Mouse (Mus musculus) heart, embryonic 16.5 days (tissue): ENCODE results near the gene Slc16a10. TPM values are rescaled to one million over a fixed set of nuclear protein-coding genes. Genes with fewer than 3 reads are reported as not detected.
A peak's percentile ranks its signal among the peaks of the same experiment; 100 is the strongest.

Experiments used
- ATAC-seq: fragments of 200-750 bp; cut with Nextera tagmentation; replicated peaks from 2 replicates; pipeline ENCODE4 v1.8.0; 2017; ENCODE audit warnings: moderate number of reproducible peaks; ENCODE audit not compliant: insufficient read depth, low FRiP score; ENCODE audit errors: extremely low read depth
- H3K27ac ChIP-seq: fragments of 300-500 bp; sonication (generic); 2 replicates; pipeline ENCODE4 v1.5.1; 2014; ENCODE audit warnings: mild to moderate bottlenecking, low read length, control low read depth, moderate library complexity
- H3K27me3 ChIP-seq: fragments of 300-500 bp; sonication (generic); 2 replicates; pipeline ENCODE4 v1.6.1; 2014; ENCODE audit warnings: low read length, mixed read lengths; ENCODE audit not compliant: control insufficient read depth, insufficient read depth
- H3K36me3 ChIP-seq: fragments of 300-500 bp; sonication (generic); 2 replicates; pipeline ENCODE4 v1.6.1; 2014; ENCODE audit not compliant: control insufficient read depth, insufficient read depth
- H3K4me1 ChIP-seq: fragments of 300-500 bp; sonication (generic); 2 replicates; pipeline ENCODE4 v1.6.1; 2014; ENCODE audit warnings: low read length, mixed read lengths; ENCODE audit not compliant: control insufficient read depth, insufficient read depth
- H3K4me2 ChIP-seq: fragments of 300-500 bp; sonication (generic); 2 replicates; pipeline ENCODE4 v1.6.1; 2014; ENCODE audit warnings: low read depth, mild to moderate bottlenecking, control low read depth, low read length
- H3K4me3 ChIP-seq: fragments of 300-500 bp; sonication (generic); 2 replicates; pipeline ENCODE4 v1.5.1; 2014; ENCODE audit warnings: mild to moderate bottlenecking, control low read depth, low read length
- H3K9ac ChIP-seq: fragments of 300-500 bp; sonication (generic); 2 replicates; pipeline ENCODE4 v1.6.1; 2014; ENCODE audit warnings: low read length, control low read depth
- H3K9me3 ChIP-seq: fragments of 300-500 bp; sonication (generic); replicated peaks from 2 replicates; pipeline ENCODE4 v1.6.1; 2016; ENCODE audit warnings: low read length; ENCODE audit not compliant: control insufficient read depth
- WGBS: fragments of 180-500 bp; shearing (Covaris S2); extraction: QIAGEN DNeasy Blood & Tissue Kit; methylation state at CpG from one replicate; pipeline ENCODE4 v1.1.7; 2014; 5-methylcytosine and 5-hydroxymethylcytosine counted together
- polyA plus RNA-seq: library from polyadenylated mRNA; unstranded; fragments of >200 nt; fragmentation: Nextera tagmentation; extraction: Ambion mirVana; gene quantifications from 2 replicates; pipeline ENCODE4 v1.2.1, GENCODE M21; 2015

Slc16a10 gene
- polyA plus RNA-seq, 1 experiment from 2014 or later, result 23.3 TPM

DNA sequence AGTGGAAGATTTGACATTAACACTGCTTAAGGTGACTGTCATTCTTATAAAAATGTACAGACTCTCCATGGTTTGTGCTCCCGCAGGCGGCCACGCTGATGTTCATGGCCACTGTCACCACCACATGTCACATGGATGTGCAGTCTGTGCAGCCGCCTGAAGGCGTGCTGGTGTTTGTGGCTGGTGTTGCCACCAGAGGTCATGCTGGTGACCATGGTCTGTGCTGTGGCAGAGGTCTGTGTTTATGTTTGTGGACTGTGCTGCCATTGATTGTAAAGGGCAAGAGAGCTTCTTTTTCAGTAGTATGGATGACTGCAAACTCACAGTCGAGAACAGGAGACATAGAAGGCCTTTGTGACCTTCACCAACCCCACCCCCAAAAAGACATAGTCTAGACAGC, 30.1 kb upstream of the Slc16a10 start:
- Histone ChIP-seq H3K4me1 (no peaks in the 10 kb centered on the region; the same call in 1 of the 2 replicates), H3K27me3 (no peaks in the 10 kb centered on the region), H3K36me3 (no peaks in the 10 kb centered on the region), H3K9me3 (no peaks in the 10 kb centered on the region), H3K9ac (no peak overlapping the region), H3K4me3 (no peak overlapping the region), H3K4me2 (no peak overlapping the region), H3K27ac (no peak overlapping the region)
- no peak for ATAC-seq
- 83% methylated on average over 6 of the region's 6 CpGs for WGBS

DNA sequence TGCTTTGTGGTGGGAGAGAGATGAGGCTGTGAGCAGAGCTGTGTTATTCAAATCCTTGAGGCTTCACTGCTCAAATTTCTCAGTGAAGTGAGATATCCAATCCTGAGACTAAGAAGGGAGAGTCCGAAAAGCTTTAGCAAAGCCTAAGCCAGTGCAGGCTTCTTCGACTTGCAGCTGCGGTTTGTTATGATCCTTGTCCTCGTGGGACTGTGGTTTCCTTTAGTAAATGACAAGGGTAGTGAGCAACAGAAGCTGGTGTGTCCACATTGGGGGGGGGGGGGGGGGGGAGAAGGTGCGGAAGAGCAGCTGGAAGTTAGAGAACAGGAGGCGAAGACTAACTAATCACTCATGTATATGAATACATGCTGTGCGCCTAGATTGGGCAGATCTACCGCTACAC, 29.2 kb upstream of the Slc16a10 start:
- Histone ChIP-seq H3K4me1 (no peaks in the 10 kb centered on the region), H3K4me2 (no peak overlapping the region), H3K36me3 (no peaks in the 10 kb centered on the region), H3K27ac (no peak overlapping the region), H3K4me3 (no peak overlapping the region), H3K27me3 (no peaks in the 10 kb centered on the region), H3K9me3 (0 out of 2 replicates have a peak, but pooled peaks cover 2% of the 10 kb centered on the region), H3K9ac (no peak overlapping the region)
- ATAC-seq, result no peak
- WGBS, result 67% methylated on average over 7 of the region's 8 CpGs

DNA sequence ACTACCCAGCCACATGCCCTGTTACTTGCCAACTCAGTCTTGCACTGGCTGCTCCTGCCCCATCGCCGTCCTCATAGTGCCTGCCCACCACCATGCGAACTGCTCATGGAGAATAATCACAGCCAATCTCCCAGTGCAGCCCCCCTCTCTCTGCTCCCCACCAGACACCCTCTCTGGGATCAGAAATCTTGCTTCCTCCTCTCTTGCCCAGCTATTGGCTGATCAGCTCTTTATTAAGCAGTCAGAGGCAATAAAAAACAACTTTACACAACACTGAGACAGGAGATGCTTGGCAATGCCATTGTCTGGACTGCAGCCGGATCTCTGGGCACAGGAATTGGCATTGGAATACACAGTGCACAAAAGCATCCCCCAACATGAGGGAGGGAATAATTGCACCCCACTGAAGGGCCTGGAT, 28.1 kb upstream of the Slc16a10 start:
- Histone ChIP-seq H3K27me3 (no peaks in the 10 kb centered on the region), H3K4me3 (no peak overlapping the region), H3K27ac (no peak overlapping the region), H3K36me3 (no peaks in the 10 kb centered on the region), H3K9me3 (0 out of 2 replicates have a peak, but pooled peaks cover 2% of the 10 kb centered on the region), H3K4me1 (no peaks in the 10 kb centered on the region; the same call in 1 of the 2 replicates), H3K9ac (no peak overlapping the region), H3K4me2 (no peak overlapping the region)
- ATAC-seq, result no peak
- 89% methylated on average over 4 of the region's 4 CpGs for WGBS

- H3K4me1 ChIP-seq, result no peaks in the 10 kb centered on the region; the same call in none of the 2 replicates
- 0 out of 2 replicates have a peak, but pooled peaks cover 2% of the 10 kb centered on the region for H3K9me3 ChIP-seq
- H3K27ac ChIP-seq, result no peak overlapping the region
- no peak overlapping the region for H3K4me2 ChIP-seq
- no peak overlapping the region for H3K9ac ChIP-seq
- ATAC-seq, result no peak
- H3K4me3 ChIP-seq, result no peak overlapping the region
- no peaks in the 10 kb centered on the region for H3K36me3 ChIP-seq
- 72% methylated on average over 10 of the region's 10 CpGs for WGBS
- no peaks in the 10 kb centered on the region for H3K27me3 ChIP-seq
Measured at GRCm38 (mm10) chr10:40169566-40169965, 27.5 kb upstream of the Slc16a10 start.

DNA sequence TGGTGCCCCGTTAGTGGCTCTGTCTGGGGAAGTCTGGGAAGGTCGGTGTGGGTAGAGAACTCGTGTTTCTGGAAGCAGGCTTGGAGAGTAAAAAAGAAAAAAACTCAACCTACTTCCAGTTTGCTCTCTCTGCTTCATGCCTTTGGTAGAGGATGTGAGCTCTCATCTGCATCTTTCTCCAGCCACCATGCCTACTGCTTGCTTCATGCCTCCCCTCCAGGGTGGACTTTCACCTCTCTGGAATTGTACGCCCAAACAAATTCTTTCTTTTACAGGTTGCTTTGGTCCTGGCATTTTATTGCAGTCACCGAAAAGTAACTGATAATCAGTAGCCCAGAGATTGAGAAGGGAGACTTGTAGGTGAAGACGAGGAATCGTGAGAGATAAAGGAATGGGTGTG, 27.0 kb upstream of the Slc16a10 start:
- Histone ChIP-seq H3K9me3 (0 out of 2 replicates have a peak, but pooled peaks cover 2% of the 10 kb centered on the region), H3K27me3 (no peaks in the 10 kb centered on the region), H3K4me2 (no peak overlapping the region), H3K4me3 (no peak overlapping the region), H3K27ac (no peak overlapping the region), H3K36me3 (no peaks in the 10 kb centered on the region), H3K9ac (no peak overlapping the region), H3K4me1 (no peaks in the 10 kb centered on the region; the same call in none of the 2 replicates)
- WGBS, result 79% methylated on average over 7 of the region's 7 CpGs
- ATAC-seq, result no peak

GRCm38 (mm10) chr10:40164421-40165386, 22.6 kb upstream of the Slc16a10 start:
- WGBS, result 52% methylated on average over 27 of the region's 27 CpGs
- H3K27ac ChIP-seq, result peak overlapping the region; percentile 16; the same call in 1 of the 2 replicates
- H3K36me3 ChIP-seq, result no peaks in the 10 kb centered on the region
- H3K9me3 ChIP-seq, result 0 out of 2 replicates have a peak, but pooled peaks cover 2% of the 10 kb centered on the region
- peak overlapping the region; percentile 57 for H3K4me2 ChIP-seq
- H3K4me3 ChIP-seq, result peak overlapping the region; percentile 27
- ATAC-seq, result peak; percentile 49; the same call in 1 of the 2 replicates
- H3K9ac ChIP-seq, result no peak overlapping the region; the same call in 1 of the 2 replicates
- H3K27me3 ChIP-seq, result no peaks in the 10 kb centered on the region
- no peaks in the 10 kb centered on the region; the same call in none of the 2 replicates for H3K4me1 ChIP-seq

DNA sequence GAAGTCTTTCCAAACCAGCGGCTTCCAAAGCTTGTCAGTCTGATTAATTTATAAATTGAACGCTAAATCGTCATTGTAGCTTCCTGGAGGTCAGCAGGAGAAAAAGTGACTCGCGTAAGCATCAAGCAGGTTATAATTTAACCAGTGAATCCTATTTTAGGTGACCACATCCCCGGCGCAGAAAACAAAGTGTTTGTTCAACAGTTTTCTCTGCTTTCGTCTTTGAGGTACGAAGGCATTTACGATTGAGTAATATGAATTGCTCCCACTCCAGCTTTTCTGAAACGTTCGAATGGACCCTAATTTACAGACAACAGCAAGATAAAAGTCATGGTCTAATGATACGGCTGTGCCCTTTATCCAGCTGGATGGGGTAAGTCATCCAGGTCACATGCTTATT, 21.9 kb upstream of the Slc16a10 start:
- WGBS, result 89% methylated on average over 13 of the region's 13 CpGs
- H3K9ac ChIP-seq, result no peak overlapping the region
- no peaks in the 10 kb centered on the region for H3K27me3 ChIP-seq
- H3K4me1 ChIP-seq, result no peaks in the 10 kb centered on the region; the same call in none of the 2 replicates
- ATAC-seq, result no peak
- no peak overlapping the region for H3K27ac ChIP-seq
- H3K4me2 ChIP-seq, result no peak overlapping the region
- no peak overlapping the region for H3K4me3 ChIP-seq
- no peaks in the 10 kb centered on the region for H3K36me3 ChIP-seq
- 0 out of 2 replicates have a peak, but pooled peaks cover 2% of the 10 kb centered on the region for H3K9me3 ChIP-seq

GRCm38 (mm10) chr10:40163338-40163737, 21.3 kb upstream of the Slc16a10 start:
- Histone ChIP-seq H3K36me3 (no peaks in the 10 kb centered on the region), H3K9me3 (0 out of 2 replicates have a peak, but pooled peaks cover 2% of the 10 kb centered on the region), H3K4me1 (no peaks in the 10 kb centered on the region; the same call in none of the 2 replicates), H3K27me3 (no peaks in the 10 kb centered on the region), H3K4me3 (no peak overlapping the region), H3K9ac (no peak overlapping the region), H3K27ac (no peak overlapping the region), H3K4me2 (no peak overlapping the region)
- ATAC-seq, result no peak
- 77% methylated on average over 8 of the region's 8 CpGs for WGBS
